Mouse (Mus musculus) megakaryocyte-erythroid progenitor cell, adult 5-6 weeks (primary cell): ENCODE measurements around the gene Olfr450. TPM values are rescaled to one million over a fixed set of nuclear protein-coding genes. Genes with fewer than 3 reads are reported as not detected.

Source experiments
- ATAC-seq: replicated peaks from 2 replicates; pipeline ENCODE4 v1.8.0; 2016; ENCODE audit warnings: mild to moderate bottlenecking, inconsistent platforms; ENCODE audit not compliant: severe bottlenecking, poor library complexity, low FRiP score, low TSS enrichment
- total RNA-seq, 2 experiments: library from RNA; stranded (forward) in 1 of 2; stranded (reverse) in 1 of 2; fragments of 200-1000, 215-1000 nt in 1 of 2; fragments of >200 nt in 1 of 2; fragmentation: Nextera tagmentation in 1 of 2; gene quantifications; 2 replicates each; pipeline ENCODE4 v1.2.3; 2014 to 2017

Gene Olfr450
- not detected in 2 replicates for total RNA-seq (2014; fragmentation: Nextera tagmentation)
- not detected in 2 replicates for total RNA-seq (2017)

DNA sequence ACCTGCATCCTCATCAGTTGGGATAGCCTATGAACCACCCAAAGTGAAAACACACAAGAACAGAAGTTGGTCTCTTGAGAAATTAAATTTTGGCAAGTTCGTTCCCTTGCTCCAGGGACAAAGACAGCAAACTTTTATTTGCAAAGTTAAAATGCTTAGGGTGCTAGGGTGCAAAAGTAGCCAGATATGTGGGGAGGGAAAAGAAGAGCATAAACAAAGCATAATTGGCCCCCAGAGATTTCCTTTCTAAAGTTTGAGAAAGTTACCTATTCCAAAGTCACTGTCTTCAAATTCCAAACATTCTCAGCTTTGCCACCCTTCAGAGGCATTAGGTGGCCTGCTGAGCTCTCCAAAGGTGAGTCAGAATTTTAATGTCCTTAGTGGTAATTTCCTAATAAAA is at the start of gene Olfr450:
TSS of gene Olfr450 (plus strand) at position 301 of the 400 bp plus-strand sequence.
- no peak for ATAC-seq

- ATAC-seq, result no peak
These were observed 34.7 kb upstream of the Olfr450 start for GRCm38 (mm10) chr6:42777066-42777465.

DNA sequence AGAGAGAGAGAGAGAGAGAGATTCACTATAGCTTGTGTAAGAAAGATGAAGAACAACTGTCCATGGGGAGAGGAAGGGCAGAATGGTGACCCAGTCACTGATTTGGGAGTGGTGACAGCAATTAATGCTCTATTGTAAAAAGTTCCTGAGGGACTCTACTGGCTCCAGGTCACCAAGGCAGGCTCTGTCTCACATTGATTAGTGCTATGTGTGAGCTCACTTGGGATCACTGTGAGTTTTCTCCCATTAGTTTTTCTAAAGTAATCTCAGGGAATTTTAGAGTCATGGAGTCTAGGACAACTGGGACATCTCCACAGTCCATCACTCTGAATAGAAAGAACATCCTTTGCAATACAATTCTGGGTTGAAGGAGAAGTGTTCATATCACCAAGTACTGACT is 26.9 kb upstream of the Olfr450 start, which contains the start of gene Olfr452:
TSS of gene Olfr452 (plus strand) at position 301 of the 400 bp plus-strand sequence.
- ATAC-seq, result no peak

DNA sequence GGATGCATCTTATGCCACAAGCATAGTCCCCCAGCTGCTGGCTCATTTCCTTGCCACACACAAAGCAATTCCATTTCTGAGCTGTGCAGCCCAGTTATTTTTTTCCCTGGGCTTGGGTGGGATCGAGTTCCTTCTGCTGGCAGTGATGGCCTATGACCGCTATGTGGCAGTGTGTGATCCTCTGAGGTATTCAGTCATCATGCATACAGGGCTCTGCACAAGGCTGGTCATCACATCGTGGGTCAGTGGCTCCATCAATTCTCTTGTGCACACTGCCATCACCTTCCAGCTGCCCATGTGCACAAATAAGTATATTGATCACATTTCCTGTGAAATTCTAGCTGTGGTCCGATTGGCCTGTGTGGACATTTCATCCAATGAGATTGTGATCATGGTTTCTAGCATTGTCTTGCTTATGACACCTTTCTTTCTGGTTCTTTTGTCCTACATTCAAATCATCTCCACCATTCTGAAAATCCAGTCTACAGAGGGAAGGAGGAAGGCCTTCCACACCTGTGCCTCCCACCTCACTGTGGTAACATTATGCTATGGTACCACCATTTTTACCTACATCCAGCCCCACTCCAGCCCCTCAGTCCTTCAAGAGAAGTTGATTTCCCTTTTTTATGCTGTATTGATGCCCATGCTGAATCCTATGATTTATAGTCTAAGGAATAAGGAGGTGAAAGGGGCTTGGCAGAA is 21.3 kb upstream of the Olfr450 start:
- 0 out of 2 replicates have a peak, but pooled peaks have one; percentile 30 for ATAC-seq

GRCm38 (mm10) chr6:42790949-42791556 is 20.7 kb upstream of the Olfr450 start:
- no peak for ATAC-seq

GRCm38 (mm10) chr6:42794982-42795381 is 16.8 kb upstream of the Olfr450 start:
- ATAC-seq, result no peak

DNA sequence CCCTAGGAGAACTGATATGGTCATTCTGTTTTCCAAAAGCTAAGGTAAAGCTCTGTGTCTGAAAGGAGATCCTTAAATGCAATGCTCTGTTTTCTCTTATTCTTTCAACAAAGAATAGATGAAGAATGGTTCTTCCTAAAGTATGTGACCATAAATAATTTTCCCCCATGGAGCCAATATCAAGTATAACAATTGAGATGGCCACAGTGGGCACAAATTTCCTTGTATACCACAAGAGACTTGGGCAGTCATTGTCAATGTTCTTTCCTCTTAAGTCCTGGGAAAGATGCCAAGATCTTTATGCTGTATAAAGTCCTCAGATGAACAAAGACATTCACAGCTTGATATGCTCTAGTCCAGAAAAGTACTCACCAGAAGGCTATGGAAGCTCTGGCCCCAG is 22.3 kb downstream of the Olfr450 start, which contains the start of gene Olfr449:
TSS of gene Olfr449 (plus strand) at position 301 of the 400 bp plus-strand sequence.
- ATAC-seq, result no peak

DNA sequence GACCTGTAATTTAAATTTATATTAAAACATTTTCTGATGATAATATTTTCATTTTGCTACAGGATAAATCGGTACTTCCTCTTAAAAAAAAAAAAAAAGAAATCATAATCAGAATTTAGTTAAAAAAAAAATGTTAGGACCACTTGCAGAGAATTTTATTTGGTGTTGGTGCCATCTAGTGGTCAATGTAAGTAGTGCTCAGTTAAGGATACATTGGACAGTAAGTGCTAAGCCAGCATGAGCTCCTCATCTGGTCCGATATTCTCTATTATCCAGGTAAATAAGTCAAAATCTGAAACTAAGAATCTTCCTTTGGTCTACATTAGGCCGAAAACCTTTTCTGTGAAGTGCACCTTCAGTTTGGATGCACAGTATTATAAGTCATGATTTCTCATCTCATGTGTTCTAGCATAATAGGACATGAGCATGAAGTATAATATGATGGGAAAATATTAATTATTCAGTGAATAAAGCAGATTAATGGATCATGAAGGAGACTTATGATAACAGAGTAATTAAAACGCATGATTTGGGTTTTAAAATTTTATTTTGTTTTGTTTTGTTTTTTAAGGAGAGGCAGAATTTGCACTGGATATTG is 48.6 kb downstream of the Olfr450 start:
- ATAC-seq, result peak; percentile 70; the same call in 1 of the 2 replicates

Other genes with a start within 250 kb of the Olfr450 start
- gene Tcaf3, start 214.2 kb upstream of the Olfr450 start, total RNA-seq (2014; fragmentation: Nextera tagmentation), result not detected in 2 replicates
- not detected in 2 replicates for gene Tcaf3, start 214.2 kb upstream of the Olfr450 start, total RNA-seq (2017)
- gene Tcaf2, start 166.7 kb upstream of the Olfr450 start, total RNA-seq (2014; fragmentation: Nextera tagmentation), result not detected in 2 replicates
- gene Tcaf2, start 166.7 kb upstream of the Olfr450 start, total RNA-seq (2017), result not detected in 2 replicates
- gene Tcaf1, start 101.9 kb upstream of the Olfr450 start, total RNA-seq (2014; fragmentation: Nextera tagmentation), result 0.35 and 1.1 TPM in 2 replicates
- gene Tcaf1, start 101.9 kb upstream of the Olfr450 start, total RNA-seq (2017), result 1.2 and 2.3 TPM in 2 replicates
- gene Olfr453, start 72.6 kb upstream of the Olfr450 start, total RNA-seq (2014; fragmentation: Nextera tagmentation), result not detected in 2 replicates
- gene Olfr453, start 72.6 kb upstream of the Olfr450 start, total RNA-seq (2017), result not detected in 2 replicates
- gene Olfr38, start 55.5 kb upstream of the Olfr450 start, total RNA-seq (2014; fragmentation: Nextera tagmentation), result not detected in 2 replicates
- gene Olfr38, start 55.5 kb upstream of the Olfr450 start, total RNA-seq (2017), result not detected in 2 replicates
- gene Olfr452, start 26.8 kb upstream of the Olfr450 start, total RNA-seq (2014; fragmentation: Nextera tagmentation), result not detected in 2 replicates
- gene Olfr452, start 26.8 kb upstream of the Olfr450 start, total RNA-seq (2017), result not detected in 2 replicates
- gene Olfr449, start 22.4 kb downstream of the Olfr450 start, total RNA-seq (2014; fragmentation: Nextera tagmentation), result not detected in 2 replicates
- not detected in 2 replicates for gene Olfr449, start 22.4 kb downstream of the Olfr450 start, total RNA-seq (2017)
- not detected in 2 replicates for gene Olfr448, start 78.5 kb downstream of the Olfr450 start, total RNA-seq (2014; fragmentation: Nextera tagmentation)
- not detected in 2 replicates for gene Olfr448, start 78.5 kb downstream of the Olfr450 start, total RNA-seq (2017)
- not detected in 2 replicates for gene Olfr447, start 96.9 kb downstream of the Olfr450 start, total RNA-seq (2014; fragmentation: Nextera tagmentation)
- gene Olfr447, start 96.9 kb downstream of the Olfr450 start, total RNA-seq (2017), result not detected in 2 replicates
- gene Olfr446, start 109.4 kb downstream of the Olfr450 start, total RNA-seq (2014; fragmentation: Nextera tagmentation), result not detected in 2 replicates
- not detected in 2 replicates for gene Olfr446, start 109.4 kb downstream of the Olfr450 start, total RNA-seq (2017)
- gene Olfr444, start 137.1 kb downstream of the Olfr450 start, total RNA-seq (2014; fragmentation: Nextera tagmentation), result not detected in 2 replicates
- gene Olfr444, start 137.1 kb downstream of the Olfr450 start, total RNA-seq (2017), result not detected in 2 replicates